Mouse (Mus musculus): ENCODE data around the gene Unc119.

The Unc119 gene

GRCm38 (mm10) chr11:78343381-78344327, at the start of gene Unc119:
Gene Unc119, plus strand, starts transcription at chr11:78343482.
- peak; percentile 77 for DNase-seq (ENCODE audit: low read depth, low spot score)

- DNase-seq (ENCODE audit: low read depth, low spot score), result no peak
Observed at GRCm38 (mm10) chr11:78294585-78294984, 48.7 kb upstream of the Unc119 start.

- no peak for DNase-seq (ENCODE audit: low read depth, low spot score)
Observed at GRCm38 (mm10) chr11:78300917-78301316, 42.4 kb upstream of the Unc119 start.

GRCm38 (mm10) chr11:78301357-78302084, 41.8 kb upstream of the Unc119 start, which contains the start of gene Spag5:
Gene Spag5, plus strand, starts transcription at chr11:78301529.
- DNase-seq (ENCODE audit: low read depth, low spot score), result peak; percentile 90

- no peak for DNase-seq (ENCODE audit: low read depth, low spot score)
Observed at GRCm38 (mm10) chr11:78305272-78305671, 38.0 kb upstream of the Unc119 start.

GRCm38 (mm10) chr11:78310861-78311511, 32.3 kb upstream of the Unc119 start:
- DNase-seq (ENCODE audit: low read depth, low spot score), result no peak

- DNase-seq (ENCODE audit: low read depth, low spot score), result no peak
Observed at GRCm38 (mm10) chr11:78313662-78314061, 29.6 kb upstream of the Unc119 start.

GRCm38 (mm10) chr11:78318411-78318810, 24.9 kb upstream of the Unc119 start:
- no peak for DNase-seq (ENCODE audit: low read depth, low spot score)

- peak; percentile 1 for DNase-seq (ENCODE audit: low read depth, low spot score)
Observed at GRCm38 (mm10) chr11:78322076-78322831, 21.0 kb upstream of the Unc119 start.

- peak; percentile 90 for DNase-seq (ENCODE audit: low read depth, low spot score)
Observed at GRCm38 (mm10) chr11:78322860-78323259, 20.4 kb upstream of the Unc119 start, which contains the start of gene Aldoc. Gene Aldoc, plus strand, starts transcription at chr11:78322968.

- DNase-seq (ENCODE audit: low read depth, low spot score), result no peak
Observed at GRCm38 (mm10) chr11:78324000-78324785, 19.1 kb upstream of the Unc119 start.

- no peak for DNase-seq (ENCODE audit: low read depth, low spot score)
Observed at GRCm38 (mm10) chr11:78324965-78325364, 18.3 kb upstream of the Unc119 start.

- DNase-seq (ENCODE audit: low read depth, low spot score), result no peak
Observed at GRCm38 (mm10) chr11:78327215-78327614, 16.1 kb upstream of the Unc119 start.

GRCm38 (mm10) chr11:78327634-78328511, 15.4 kb upstream of the Unc119 start, which contains the start of gene Pigs:
Gene Pigs, plus strand, starts transcription at chr11:78328415.
- peak; percentile 95 for DNase-seq (ENCODE audit: low read depth, low spot score)

GRCm38 (mm10) chr11:78328512-78329056, 14.7 kb upstream of the Unc119 start:
- no peak for DNase-seq (ENCODE audit: low read depth, low spot score)

GRCm38 (mm10) chr11:78332676-78333075, 10.6 kb upstream of the Unc119 start:
- no peak for DNase-seq (ENCODE audit: low read depth, low spot score)

GRCm38 (mm10) chr11:78333992-78334391, 9.3 kb upstream of the Unc119 start:
- no peak for DNase-seq (ENCODE audit: low read depth, low spot score)

GRCm38 (mm10) chr11:78337040-78337439, 6.2 kb upstream of the Unc119 start:
- DNase-seq (ENCODE audit: low read depth, low spot score), result no peak

- no peak for DNase-seq (ENCODE audit: low read depth, low spot score)
Observed at GRCm38 (mm10) chr11:78341702-78342101, 1.6 kb upstream of the Unc119 start.

Measured in CD4-positive helper T cell, adult 2 months (primary cell).